Mouse (Mus musculus) heart, adult 2 months (tissue): ENCODE data around the gene Speer4d. TPM values are rescaled to one million over a fixed set of nuclear protein-coding genes. Genes with fewer than 3 reads are reported as not detected.
A peak's percentile ranks its signal among the peaks of the same experiment; 100 is the strongest.
"Not testable (repeated sequence)": the region's sequence is repeated elsewhere in the genome, so short reads cannot be mapped to it uniquely, and the experiment has no call there.

ENCODE experiments used
- DNase-seq, 2 experiments: peaks; one replicate each; pipeline ENCODE4 v3.0.0; 2021
- H3K27ac ChIP-seq: fragments of 200-600 bp; 2 replicates; pipeline ENCODE4 v1.8.1; 2022
- H3K27me3 ChIP-seq: fragments of 200-500 bp; 2 replicates; pipeline ENCODE4 v1.6.1; 2012; ENCODE audit warnings: mild to moderate bottlenecking, low read length, inconsistent platforms, mixed read lengths; ENCODE audit not compliant: control insufficient read depth, insufficient read depth
- H3K36me3 ChIP-seq: fragments of 200-500 bp; 2 replicates; pipeline ENCODE4 v1.6.1; 2012; ENCODE audit warnings: low read length, inconsistent platforms; ENCODE audit not compliant: control insufficient read depth, insufficient read depth
- H3K4me1 ChIP-seq: fragments of 200-500 bp; 2 replicates; pipeline ENCODE4 v1.6.1; 2011; ENCODE audit warnings: low read length; ENCODE audit not compliant: control insufficient read depth, insufficient read depth
- H3K4me3 ChIP-seq: fragments of 200-600 bp; 2 replicates; pipeline ENCODE4 v1.8.1; 2022
- H3K79me2 ChIP-seq: fragments of 200-500 bp; replicated peaks from 2 replicates; pipeline ENCODE4 v1.6.1; 2012; ENCODE audit warnings: mild to moderate bottlenecking, inconsistent platforms, low read length, moderate library complexity, mixed read lengths; ENCODE audit not compliant: control insufficient read depth, insufficient read depth
- H3K9ac ChIP-seq: fragments of 200-500 bp; 2 replicates; pipeline ENCODE4 v1.6.1; 2012; ENCODE audit warnings: low read depth, mild to moderate bottlenecking, control low read depth, inconsistent platforms, low read length, mixed read lengths
- CTCF ChIP-seq: fragments of 200-600 bp; IDR thresholded peaks from 2 replicates; pipeline ENCODE4 v1.8.1; 2022; ENCODE audit warnings: antibody characterized with exemption, mild to moderate bottlenecking, moderate library complexity
- WGBS: fragments of 180-500 bp; shearing (Covaris S2); methylation state at CpG from one replicate; pipeline ENCODE4 v1.1.7; 2018; 5-methylcytosine and 5-hydroxymethylcytosine counted together
- intact Hi-C: fragments of 180-260 bp; cut with DNase I; formaldehyde crosslinking; loops from one replicate; pipeline ENCODE4 v1.15.1; 2025
- polyA plus RNA-seq: library from polyadenylated mRNA; depleted of rRNA; stranded (reverse); fragments of >200 nt; gene quantifications from 2 replicates; pipeline ENCODE4 v1.2.3, GENCODE M21; 2012
- total RNA-seq, 2 experiments: library from RNA; stranded (reverse); gene quantifications; 2 replicates each; pipeline ENCODE4 v1.2.3; 2021

Gene Speer4d
- total and polyA plus RNA-seq, 3 experiments = not detected

GRCm38 (mm10) chr5:15600342-15600741, 18.5 kb upstream of the Speer4d start:
- 30% methylated on average over 4 of the region's 4 CpGs for WGBS

GRCm38 (mm10) chr5:15601481-15601880, 17.4 kb upstream of the Speer4d start:
- H3K9ac ChIP-seq, H3K4me1 ChIP-seq, intact Hi-C loops, H3K79me2 ChIP-seq, H3K27me3 ChIP-seq, DNase-seq, H3K4me3 ChIP-seq, H3K36me3 ChIP-seq, H3K27ac ChIP-seq: not testable (repeated sequence)
- 51% methylated on average over 5 of the region's 5 CpGs for WGBS

More at GRCm38 (mm10) chr5:15600342-15600741, 18.5 kb upstream of the Speer4d start:
- H3K9ac ChIP-seq, H3K79me2 ChIP-seq, DNase-seq, H3K4me1 ChIP-seq, H3K36me3 ChIP-seq, intact Hi-C loops, H3K4me3 ChIP-seq, H3K27me3 ChIP-seq, H3K27ac ChIP-seq: not testable (repeated sequence)
- peak; percentile 31 for TF ChIP-seq CTCF

DNA sequence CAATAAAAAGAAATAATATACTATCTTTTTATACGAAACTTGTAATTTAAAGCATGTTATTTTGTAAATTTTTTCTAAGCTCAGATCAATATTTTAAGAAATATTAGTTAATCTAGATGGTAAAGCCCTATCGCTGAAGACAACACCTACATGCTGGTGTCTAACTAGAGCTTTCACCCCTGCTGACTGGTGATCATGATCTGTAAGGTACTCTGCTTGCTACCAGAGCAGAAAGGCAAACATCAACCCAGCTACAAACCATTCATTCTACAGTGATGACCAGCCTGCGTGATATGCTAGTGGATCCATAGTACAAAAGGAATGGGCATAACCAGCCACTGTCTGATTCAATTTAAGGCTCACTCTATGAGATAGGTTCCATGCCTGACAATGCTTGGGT, 16.9 kb upstream of the Speer4d start:
- WGBS = 66% methylated on average over 3 of the region's 3 CpGs
- intact Hi-C loops, DNase-seq, H3K36me3 ChIP-seq, H3K79me2 ChIP-seq, H3K27ac ChIP-seq, H3K4me3 ChIP-seq, H3K4me1 ChIP-seq, H3K9ac ChIP-seq, H3K27me3 ChIP-seq: not testable (repeated sequence)

DNA sequence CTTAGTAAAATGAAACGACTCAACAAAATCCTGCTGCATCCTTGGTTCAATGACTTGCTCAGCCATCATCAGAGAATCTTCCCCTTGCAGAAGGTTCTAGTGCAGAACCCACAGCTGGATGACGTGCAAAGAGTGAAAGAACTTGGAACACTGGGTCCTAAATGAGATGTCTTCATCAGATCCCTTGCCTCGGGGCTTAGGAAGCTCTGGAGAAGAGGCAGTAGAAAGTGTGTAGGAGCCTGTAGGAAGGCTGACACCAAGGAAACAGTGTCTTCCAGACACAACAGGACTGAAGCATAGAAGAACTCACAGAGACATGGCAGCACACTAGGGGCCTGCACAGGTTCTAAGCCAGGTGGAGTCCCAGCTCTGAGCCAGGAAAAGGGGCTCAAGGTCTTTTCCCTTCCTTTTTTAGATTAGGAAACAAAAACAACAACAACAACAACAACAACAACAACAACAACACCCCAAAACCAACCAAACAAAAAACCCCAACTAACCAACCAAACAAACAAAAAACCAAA, 16.4 kb upstream of the Speer4d start:
- H3K4me3 ChIP-seq, H3K79me2 ChIP-seq, H3K4me1 ChIP-seq, H3K27ac ChIP-seq, intact Hi-C loops, DNase-seq, H3K36me3 ChIP-seq, H3K27me3 ChIP-seq, H3K9ac ChIP-seq: not testable (repeated sequence)
- 49% methylated on average over 3 of the region's 3 CpGs for WGBS

GRCm38 (mm10) chr5:15603008-15603407, 15.9 kb upstream of the Speer4d start:
- H3K9ac ChIP-seq, H3K27ac ChIP-seq, intact Hi-C loops, H3K27me3 ChIP-seq, H3K4me3 ChIP-seq, DNase-seq, H3K4me1 ChIP-seq, H3K36me3 ChIP-seq, H3K79me2 ChIP-seq: not testable (repeated sequence)
- WGBS = 63% methylated on average over 2 of the region's 2 CpGs

GRCm38 (mm10) chr5:15603585-15603984, 15.3 kb upstream of the Speer4d start:
- 62% methylated on average over 8 of the region's 8 CpGs for WGBS
- H3K27me3 ChIP-seq, H3K4me1 ChIP-seq, H3K79me2 ChIP-seq, intact Hi-C loops, H3K9ac ChIP-seq, H3K36me3 ChIP-seq, H3K27ac ChIP-seq, DNase-seq, H3K4me3 ChIP-seq: not testable (repeated sequence)

DNA sequence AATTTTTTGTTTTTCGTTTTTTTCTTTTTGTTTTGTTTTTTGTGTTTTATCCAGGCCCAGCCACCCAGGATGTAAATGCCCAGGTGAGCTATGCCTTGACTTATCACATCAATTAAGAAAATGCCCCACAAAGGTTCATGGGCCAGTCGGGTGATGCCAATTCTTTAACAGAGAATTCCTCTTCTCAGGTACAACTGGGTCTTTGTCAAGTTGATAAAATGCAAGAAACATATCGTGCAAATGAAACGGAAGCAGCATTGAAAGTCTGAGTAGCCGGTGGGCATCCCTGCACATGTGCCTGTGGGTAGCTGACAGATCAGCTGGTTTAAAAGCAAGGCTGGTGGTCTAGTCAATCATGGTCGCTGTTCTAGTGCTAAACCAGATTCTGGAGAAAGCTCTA, 12.2 kb upstream of the Speer4d start:
- 53% methylated on average over 6 of the region's 6 CpGs for WGBS
- H3K27ac ChIP-seq, H3K4me3 ChIP-seq, H3K36me3 ChIP-seq, H3K9ac ChIP-seq, H3K27me3 ChIP-seq, H3K4me1 ChIP-seq, H3K79me2 ChIP-seq, intact Hi-C loops: not testable (repeated sequence)
- DNase-seq = peak; percentile 4 to 26
